Mouse (Mus musculus): Measurements from ENCODE around the gene Poc1a. TPM values are rescaled to one million over a fixed set of nuclear protein-coding genes. Genes with fewer than 3 reads are reported as not detected.

Poc1a gene
- total and polyA plus RNA-seq, 2 experiments from 2014 or later = 9.8 to 10.8 TPM

DNA sequence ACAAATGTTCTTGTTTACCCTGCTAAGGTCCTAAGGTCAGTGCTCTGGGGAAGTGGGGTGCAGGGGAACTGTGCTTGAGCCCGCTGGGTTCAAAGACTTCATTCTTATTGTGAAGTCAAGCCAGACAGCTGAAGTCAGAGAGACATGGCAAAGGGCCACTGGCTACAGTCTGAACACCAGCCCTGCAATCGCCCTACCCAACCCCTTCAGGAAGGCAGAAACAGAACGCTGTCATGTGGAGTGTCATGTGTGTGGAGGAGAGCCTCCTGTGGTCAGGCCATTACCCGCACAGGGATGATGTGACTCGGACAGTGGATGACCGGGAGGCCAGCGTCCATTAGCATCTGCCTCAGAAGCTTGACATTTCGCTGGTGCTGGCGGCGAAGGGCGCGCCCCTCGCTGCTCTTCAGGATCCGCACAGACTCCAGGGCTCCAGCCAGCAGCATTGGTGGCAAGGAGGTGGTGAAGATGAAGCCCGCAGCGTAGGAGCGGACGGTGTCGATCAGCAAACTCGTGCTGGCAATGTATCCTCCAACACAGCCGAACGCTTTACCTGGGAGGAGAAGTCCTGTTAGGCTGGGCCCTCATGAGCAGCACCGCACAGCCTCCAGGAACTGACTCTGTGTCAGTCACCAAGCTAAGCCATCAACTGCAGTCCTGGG is 44.6 kb upstream of the Poc1a start:
- 89% methylated on average over 23 of the region's 23 CpGs for WGBS
- DNase-seq (ENCODE audit: low spot score) (no peak), ATAC-seq (no peak)
- no peak overlapping the region for H3K9ac ChIP-seq (replicated peaks; ENCODE audit: low read length)
- no peaks in the 10 kb centered on the region for H3K9me3 ChIP-seq (ENCODE audit: low read length)
- H3K4me2 ChIP-seq (ENCODE audit: low read depth, low read length) = no peak overlapping the region
- no peak overlapping the region for H3K27ac ChIP-seq
- no peaks in the 10 kb centered on the region for H3K4me1 ChIP-seq (ENCODE audit: insufficient read depth, low read length)
- TF ChIP-seq CTCF (IDR thresholded peaks at IDR 0.05; ENCODE audit: low read depth) = no peak
- H3K36me3 ChIP-seq (ENCODE audit: insufficient read depth, low read length) = peaks cover 75% of the 10 kb centered on the region
- H3K4me3 ChIP-seq (ENCODE audit: low read length) = no peak overlapping the region
- no peaks in the 10 kb centered on the region for H3K27me3 ChIP-seq (ENCODE audit: insufficient read depth, low read length)

DNA sequence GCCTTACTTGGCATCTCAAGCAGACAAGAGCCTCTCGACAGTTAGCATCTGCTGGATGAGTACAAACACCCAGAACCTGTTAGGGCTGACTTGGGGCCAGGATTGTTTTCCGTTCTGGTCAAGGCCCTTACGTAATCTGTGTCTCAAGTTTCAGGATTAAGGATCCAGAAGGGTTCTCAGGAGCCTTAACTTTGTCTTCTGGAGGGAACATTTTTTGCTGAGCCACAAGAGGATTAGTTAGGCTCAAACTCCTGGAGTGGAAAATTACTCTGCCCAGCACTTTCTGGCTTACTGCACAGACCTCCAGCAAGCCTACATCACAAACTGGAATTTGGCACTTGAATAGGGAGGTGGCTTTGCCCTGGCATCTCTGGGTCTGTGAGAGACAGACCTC is 44.0 kb upstream of the Poc1a start:
- DNase-seq (ENCODE audit: low spot score) (no peak), ATAC-seq (no peak)
- Histone ChIP-seq H3K36me3 (ENCODE audit: insufficient read depth, low read length) (peaks cover 77% of the 10 kb centered on the region), H3K9ac (replicated peaks; ENCODE audit: low read length) (no peak overlapping the region), H3K9me3 (ENCODE audit: low read length) (no peaks in the 10 kb centered on the region), H3K4me3 (ENCODE audit: low read length) (no peak overlapping the region), H3K4me2 (ENCODE audit: low read depth, low read length) (no peak overlapping the region), H3K27ac (no peak overlapping the region), H3K4me1 (ENCODE audit: insufficient read depth, low read length) (no peaks in the 10 kb centered on the region), H3K27me3 (ENCODE audit: insufficient read depth, low read length) (no peaks in the 10 kb centered on the region)
- WGBS = 82% methylated on average over 3 of the region's 3 CpGs
- no peak for TF ChIP-seq CTCF (IDR thresholded peaks at IDR 0.05; ENCODE audit: low read depth)

DNA sequence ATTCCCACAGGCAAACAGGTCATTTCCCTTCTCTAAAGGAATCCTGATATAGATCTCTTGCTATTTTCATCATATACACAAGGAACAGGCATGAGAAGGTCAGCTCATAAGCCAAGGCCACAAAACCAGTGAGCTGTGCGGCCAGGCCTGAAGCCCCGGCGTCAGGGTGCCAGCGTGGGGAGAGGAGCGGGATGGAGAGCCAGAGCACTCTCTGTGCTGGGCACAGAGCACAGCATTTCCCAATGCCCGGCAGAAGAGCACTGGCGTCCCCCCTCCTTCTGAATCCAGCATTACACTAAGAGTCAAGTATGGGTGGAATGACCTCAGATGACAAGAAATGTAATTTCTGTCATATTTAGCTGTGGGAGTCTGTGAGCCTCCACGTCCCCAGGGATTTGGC is 43.5 kb upstream of the Poc1a start:
- no peak overlapping the region for H3K27ac ChIP-seq
- no peaks in the 10 kb centered on the region for H3K4me1 ChIP-seq (ENCODE audit: insufficient read depth, low read length)
- H3K4me3 ChIP-seq (ENCODE audit: low read length) = no peak overlapping the region
- no peak overlapping the region for H3K9ac ChIP-seq (replicated peaks; ENCODE audit: low read length)
- WGBS = 83% methylated on average over 8 of the region's 8 CpGs
- H3K9me3 ChIP-seq (ENCODE audit: low read length) = no peaks in the 10 kb centered on the region
- no peak for TF ChIP-seq CTCF (IDR thresholded peaks at IDR 0.05; ENCODE audit: low read depth)
- H3K4me2 ChIP-seq (ENCODE audit: low read depth, low read length) = no peak overlapping the region
- H3K27me3 ChIP-seq (ENCODE audit: insufficient read depth, low read length) = no peaks in the 10 kb centered on the region
- ATAC-seq (no peak), DNase-seq (ENCODE audit: low spot score) (no peak)
- H3K36me3 ChIP-seq (ENCODE audit: insufficient read depth, low read length) = peaks cover 79% of the 10 kb centered on the region

DNA sequence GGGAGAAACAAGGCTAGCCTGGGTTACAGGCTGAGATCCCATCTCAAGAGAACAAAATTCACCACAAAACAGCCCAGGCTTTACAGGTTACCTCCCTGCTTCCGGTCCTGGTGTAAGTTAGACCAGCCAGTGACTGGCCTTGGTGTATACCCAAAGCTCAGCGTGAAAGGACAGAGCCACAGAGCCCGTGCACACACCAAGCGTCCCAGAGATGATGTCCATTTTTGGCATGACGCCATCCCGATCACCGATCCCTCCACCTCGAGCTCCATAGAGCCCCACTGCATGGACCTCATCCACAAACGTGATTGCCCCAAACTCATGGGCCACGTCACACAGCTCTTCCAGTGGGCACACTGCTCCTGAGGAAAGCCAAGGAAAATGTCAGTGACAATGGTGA is 43.0 kb upstream of the Poc1a start:
- no peak overlapping the region for H3K27ac ChIP-seq
- H3K4me2 ChIP-seq (ENCODE audit: low read depth, low read length) = no peak overlapping the region
- WGBS = 92% methylated on average over 10 of the region's 10 CpGs

DNA sequence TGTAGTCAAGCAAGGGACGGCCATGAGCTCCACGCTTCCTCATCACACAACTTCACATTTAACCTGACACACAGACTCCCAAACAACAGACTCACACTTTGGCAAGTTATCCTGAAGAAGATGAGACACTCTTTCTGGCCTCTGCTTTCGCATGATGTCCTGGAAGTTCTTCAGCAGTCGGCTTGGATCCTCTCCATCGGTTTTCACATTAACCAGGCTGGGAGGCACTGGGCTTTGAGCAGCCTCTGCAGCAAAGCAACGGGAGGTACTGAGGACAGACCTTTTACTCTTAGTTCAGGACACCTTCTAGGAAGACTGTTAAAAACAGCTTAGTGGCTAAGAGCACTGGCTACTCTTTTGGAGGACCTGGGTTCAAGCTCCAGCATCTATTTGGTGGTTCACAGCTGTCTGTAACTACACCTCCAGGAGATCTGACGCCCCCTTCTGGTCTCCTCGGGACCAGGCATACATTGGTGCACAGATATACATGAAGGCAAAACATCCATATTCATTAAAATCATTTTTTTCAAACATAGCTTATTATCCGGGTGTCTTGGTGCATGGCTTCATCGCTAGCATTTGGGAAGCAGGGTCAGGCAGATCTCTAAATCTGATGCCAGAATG is 39.2 kb upstream of the Poc1a start:
- no peak overlapping the region for H3K27ac ChIP-seq

More for the DNA sequence above, 43.0 kb upstream of the Poc1a start:
- Histone ChIP-seq H3K36me3 (ENCODE audit: insufficient read depth, low read length) (peaks cover 76% of the 10 kb centered on the region), H3K4me1 (ENCODE audit: insufficient read depth, low read length) (no peaks in the 10 kb centered on the region), H3K9ac (replicated peaks; ENCODE audit: low read length) (no peak overlapping the region), H3K4me3 (ENCODE audit: low read length) (no peak overlapping the region), H3K9me3 (ENCODE audit: low read length) (no peaks in the 10 kb centered on the region), H3K27me3 (ENCODE audit: insufficient read depth, low read length) (no peaks in the 10 kb centered on the region)
- no peak for TF ChIP-seq CTCF (IDR thresholded peaks at IDR 0.05; ENCODE audit: low read depth)
- no peak for DNase-seq (ENCODE audit: low spot score)
- no peak for ATAC-seq

DNA sequence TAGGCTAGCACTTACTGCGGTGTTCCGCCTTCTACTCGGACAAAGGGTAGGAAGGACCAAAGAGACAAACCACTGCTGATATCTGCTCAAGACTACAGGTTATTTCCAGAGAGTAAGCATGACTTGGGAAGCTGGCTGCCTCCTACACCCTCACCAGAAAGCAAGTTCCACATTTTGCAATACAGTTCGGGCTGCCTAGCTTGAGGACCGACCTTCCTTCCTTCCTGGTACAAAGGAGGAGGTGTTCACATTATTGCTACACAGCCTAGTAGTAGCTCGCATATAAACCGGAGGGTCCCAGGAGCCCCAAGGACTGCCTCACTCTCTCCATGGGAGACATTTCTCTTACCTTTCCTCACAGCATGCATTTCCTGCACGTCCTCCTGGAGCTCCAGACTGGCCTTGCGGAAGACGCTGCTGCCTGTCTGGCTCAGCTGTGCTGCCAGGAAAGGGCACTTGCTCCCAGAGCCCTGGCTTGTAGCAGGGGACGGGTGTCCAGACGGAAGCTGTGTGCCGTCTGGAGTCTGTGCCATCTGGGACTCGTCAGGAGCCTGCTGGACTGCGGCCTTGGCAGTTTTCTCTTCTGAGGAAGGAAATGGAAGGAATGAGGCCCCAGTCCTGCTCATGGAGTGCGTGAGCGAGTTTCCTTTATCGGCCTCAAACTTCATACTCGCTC is 37.9 kb upstream of the Poc1a start:
- no peak for TF ChIP-seq CTCF (IDR thresholded peaks at IDR 0.05; ENCODE audit: low read depth)
- no peaks in the 10 kb centered on the region for H3K9me3 ChIP-seq (ENCODE audit: low read length)
- H3K4me1 ChIP-seq (ENCODE audit: insufficient read depth, low read length) = peaks cover 13% of the 10 kb centered on the region
- no peak overlapping the region for H3K4me3 ChIP-seq (ENCODE audit: low read length)
- no peak overlapping the region for H3K4me2 ChIP-seq (ENCODE audit: low read depth, low read length)
- H3K27me3 ChIP-seq (ENCODE audit: insufficient read depth, low read length) = no peaks in the 10 kb centered on the region
- DNase-seq (ENCODE audit: low spot score) (peak; percentile 45), ATAC-seq (no peak)
- peaks cover 35% of the 10 kb centered on the region for H3K36me3 ChIP-seq (ENCODE audit: insufficient read depth, low read length)
- H3K9ac ChIP-seq (replicated peaks; ENCODE audit: low read length) = no peak overlapping the region
- peak overlapping the region; percentile 27; the same call in 1 of the 2 replicates for H3K27ac ChIP-seq
- 75% methylated on average over 19 of the region's 19 CpGs for WGBS

More for the DNA sequence above, 39.2 kb upstream of the Poc1a start:
- ATAC-seq (no peak), DNase-seq (ENCODE audit: low spot score) (no peak)
- H3K4me1 ChIP-seq (ENCODE audit: insufficient read depth, low read length) = peaks cover 5% of the 10 kb centered on the region; the same call in 1 of the 2 replicates
- WGBS = 89% methylated on average over 10 of the region's 10 CpGs
- no peak for TF ChIP-seq CTCF (IDR thresholded peaks at IDR 0.05; ENCODE audit: low read depth)
- no peaks in the 10 kb centered on the region for H3K27me3 ChIP-seq (ENCODE audit: insufficient read depth, low read length)
- H3K9ac ChIP-seq (replicated peaks; ENCODE audit: low read length) = no peak overlapping the region
- H3K4me3 ChIP-seq (ENCODE audit: low read length) = no peak overlapping the region
- H3K36me3 ChIP-seq (ENCODE audit: insufficient read depth, low read length) = peaks cover 47% of the 10 kb centered on the region
- H3K9me3 ChIP-seq (ENCODE audit: low read length) = no peaks in the 10 kb centered on the region
- H3K4me2 ChIP-seq (ENCODE audit: low read depth, low read length) = no peak overlapping the region
